Mouse (Mus musculus) bone marrow, adult 2 months (tissue): Measurements from ENCODE around the gene Mex3a. TPM values are rescaled to one million over a fixed set of nuclear protein-coding genes. Genes with fewer than 3 reads are reported as not detected.

ENCODE experiments used
- H3K27ac ChIP-seq: fragments of 200-500 bp; 2 replicates; pipeline ENCODE4 v1.5.1; 2012; ENCODE audit warnings: low read depth, mild to moderate bottlenecking, control low read depth, inconsistent platforms, low read length; ENCODE audit not compliant: control insufficient read depth, poor library complexity, insufficient read depth
- H3K4me1 ChIP-seq: fragments of 200-500 bp; 2 replicates; pipeline ENCODE4 v1.6.1; 2011; ENCODE audit warnings: low read length; ENCODE audit not compliant: control insufficient read depth, insufficient read depth
- H3K4me3 ChIP-seq: fragments of 200-500 bp; replicated peaks from 2 replicates; pipeline ENCODE3; 2011; ENCODE audit warnings: mild to moderate bottlenecking, low read depth, low read length, control low read depth; ENCODE audit not compliant: control insufficient read depth
- CTCF ChIP-seq: fragments of 200-500 bp; IDR thresholded peaks from 2 replicates; pipeline ENCODE4 v1.5.1; 2011; ENCODE audit warnings: low read length, control low read depth; ENCODE audit not compliant: control insufficient read depth, insufficient read depth
- POLR2A ChIP-seq: fragments of 200-500 bp; IDR thresholded peaks from 2 replicates; pipeline ENCODE4 v1.6.1; 2011; ENCODE audit warnings: low read depth, mild to moderate bottlenecking, control low read depth, low read length, borderline replicate concordance; ENCODE audit not compliant: control insufficient read depth
- WGBS: fragments of 180-500 bp; shearing (Covaris S2); methylation state at CpG from one replicate; pipeline ENCODE4 v1.1.7; 2018; 5-methylcytosine and 5-hydroxymethylcytosine counted together
- polyA plus RNA-seq: library from polyadenylated mRNA; stranded (reverse); fragments of >200 nt; gene quantifications from 2 replicates; pipeline ENCODE4 v1.2.4, GENCODE M21; 2011; ENCODE audit warnings: low replicate concordance; ENCODE audit not compliant: missing spikeins, insufficient read depth, insufficient read length

Gene Mex3a
- polyA plus RNA-seq, 1 experiment = 2.2 TPM

GRCm38 (mm10) chr3:88552676-88553524 lies 20.7 kb downstream of the Mex3a start, which contains the start of gene Lamtor2:
TSS of gene Lamtor2 (minus strand) at chr3:88553074.
- peak within 1 kb of the TSS; percentile 98 for H3K4me3 ChIP-seq
- under 1% methylated on average over 48 of the region's 48 CpGs for WGBS
- no peaks in the 10 kb centered on the region; the same call in 1 of the 2 replicates for H3K4me1 ChIP-seq
- no peak for TF ChIP-seq CTCF
- TF ChIP-seq POLR2A = peak; percentile 77; the same call in 1 of the 2 replicates
- H3K27ac ChIP-seq = peak within 1 kb of the TSS; percentile 85

GRCm38 (mm10) chr3:88553525-88553879 lies 21.3 kb downstream of the Mex3a start, which contains the start of gene Ubqln4:
TSS of gene Ubqln4 (plus strand) at chr3:88553758.
- Histone ChIP-seq H3K4me3 (peak within 1 kb of the TSS; percentile 98), H3K4me1 (no peaks in the 10 kb centered on the region; the same call in 1 of the 2 replicates), H3K27ac (peak within 1 kb of the TSS; percentile 85)
- peak; percentile 44; the same call in 1 of the 2 replicates for TF ChIP-seq POLR2A
- peak; percentile 66 for TF ChIP-seq CTCF
- WGBS = under 1% methylated on average over 30 of the region's 37 CpGs

GRCm38 (mm10) chr3:88553880-88554586 lies 21.8 kb downstream of the Mex3a start:
- TF ChIP-seq CTCF (no peak), POLR2A (no peak)
- peak overlapping the region; percentile 68 for H3K27ac ChIP-seq
- H3K4me1 ChIP-seq = no peaks in the 10 kb centered on the region; the same call in 1 of the 2 replicates
- WGBS = under 1% methylated on average over 41 of the region's 41 CpGs
- peak overlapping the region; percentile 96 for H3K4me3 ChIP-seq

- TF ChIP-seq POLR2A (no peak), CTCF (no peak)
- no peak overlapping the region for H3K27ac ChIP-seq
- no peak overlapping the region for H3K4me3 ChIP-seq
- WGBS = 90% methylated on average over 5 of the region's 5 CpGs
- no peaks in the 10 kb centered on the region; the same call in 1 of the 2 replicates for H3K4me1 ChIP-seq
These were observed 22.9 kb downstream of the Mex3a start for GRCm38 (mm10) chr3:88555069-88555605.

- no peak for TF ChIP-seq POLR2A
- TF ChIP-seq CTCF = no peak
- Histone ChIP-seq H3K27ac (no peak overlapping the region), H3K4me3 (no peak overlapping the region), H3K4me1 (no peaks in the 10 kb centered on the region; the same call in 1 of the 2 replicates)
- 96% methylated on average over 6 of the region's 6 CpGs for WGBS
These were observed 23.5 kb downstream of the Mex3a start for GRCm38 (mm10) chr3:88555731-88556130.

- WGBS = 90% methylated on average over 8 of the region's 8 CpGs
- TF ChIP-seq POLR2A (no peak), CTCF (no peak)
- H3K4me3 ChIP-seq = no peak overlapping the region
- no peaks in the 10 kb centered on the region; the same call in 1 of the 2 replicates for H3K4me1 ChIP-seq
- H3K27ac ChIP-seq = no peak overlapping the region
These were observed 24.4 kb downstream of the Mex3a start for GRCm38 (mm10) chr3:88556616-88557015.

GRCm38 (mm10) chr3:88559596-88559995 lies 27.4 kb downstream of the Mex3a start:
- Histone ChIP-seq H3K4me1 (no peaks in the 10 kb centered on the region), H3K27ac (no peak overlapping the region), H3K4me3 (no peak overlapping the region)
- TF ChIP-seq CTCF = no peak
- no peak for TF ChIP-seq POLR2A
- 96% methylated on average over 9 of the region's 9 CpGs for WGBS

- H3K4me3 ChIP-seq = no peak overlapping the region
- TF ChIP-seq CTCF = no peak
- no peak for TF ChIP-seq POLR2A
- H3K27ac ChIP-seq = no peak overlapping the region
- 80% methylated on average over 4 of the region's 4 CpGs for WGBS
- no peaks in the 10 kb centered on the region for H3K4me1 ChIP-seq
These were observed 29.8 kb downstream of the Mex3a start for GRCm38 (mm10) chr3:88561989-88562388.
